Mouse (Mus musculus) common myeloid progenitor, adult 5-6 weeks (primary cell): ENCODE measurements around the gene Cdc27. TPM values are rescaled to one million over a fixed set of nuclear protein-coding genes. Genes with fewer than 3 reads are reported as not detected.
"Not testable (repeated sequence)": the region's sequence is repeated elsewhere in the genome, so short reads cannot be mapped to it uniquely, and the experiment has no call there.

Experiments
- ATAC-seq: replicated peaks from 2 replicates; pipeline ENCODE4 v1.8.0; 2016; ENCODE audit warnings: low read depth, mild to moderate bottlenecking, moderate TSS enrichment, inconsistent platforms; ENCODE audit not compliant: poor library complexity, severe bottlenecking
- total RNA-seq: library from RNA; stranded (forward); fragments of 200-1000, 187-1606 nt; gene quantifications from 2 replicates; pipeline ENCODE4 v1.2.3, GENCODE M21; 2017

The Cdc27 gene
- total RNA-seq, 1 experiment from 2014 or later: 78.4 TPM

DNA sequence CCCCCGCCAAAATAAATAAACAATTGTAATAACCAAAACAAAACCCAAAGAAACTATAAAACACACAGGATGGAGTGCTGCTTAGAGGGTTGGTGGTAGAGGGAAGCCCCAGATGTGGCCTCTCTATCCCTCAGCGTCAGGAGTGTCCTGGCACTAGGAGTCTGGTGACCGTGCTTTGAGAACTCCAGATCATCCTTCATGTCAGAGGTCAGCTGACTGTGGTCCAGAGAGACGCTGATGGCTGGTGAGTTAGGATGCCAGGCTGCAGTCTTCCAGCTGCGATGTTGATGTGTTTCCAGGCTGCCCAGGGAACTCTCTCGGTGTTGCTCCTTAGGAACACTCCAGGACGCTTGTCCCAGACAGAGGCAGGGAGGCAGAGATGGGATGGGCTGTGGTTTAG is 21.7 kb upstream of the Cdc27 start:
- no peak for ATAC-seq

DNA sequence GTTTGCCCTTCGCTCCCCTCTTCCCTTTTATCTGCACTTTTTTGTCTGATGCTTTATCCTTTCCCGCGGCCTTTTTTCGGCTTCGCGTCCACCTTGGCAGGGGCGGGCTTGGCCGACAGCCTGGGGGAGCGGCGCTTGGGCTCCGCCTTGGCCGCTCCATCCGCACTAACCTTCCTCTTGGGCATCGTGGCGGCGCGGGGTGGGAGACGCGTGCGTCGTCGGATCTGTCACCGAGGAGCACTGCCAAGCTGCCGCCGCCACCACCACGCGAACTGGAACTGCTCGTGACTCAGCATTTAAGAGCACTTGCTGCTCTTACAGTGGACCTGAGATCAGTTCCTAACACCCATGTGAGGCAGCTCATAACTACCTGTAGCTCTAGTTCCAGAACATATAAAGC is 21.0 kb upstream of the Cdc27 start:
- peak; percentile 84 for ATAC-seq

GRCm38 (mm10) chr11:104570515-104570914 is 20.1 kb upstream of the Cdc27 start:
- not testable (repeated sequence) for ATAC-seq

DNA sequence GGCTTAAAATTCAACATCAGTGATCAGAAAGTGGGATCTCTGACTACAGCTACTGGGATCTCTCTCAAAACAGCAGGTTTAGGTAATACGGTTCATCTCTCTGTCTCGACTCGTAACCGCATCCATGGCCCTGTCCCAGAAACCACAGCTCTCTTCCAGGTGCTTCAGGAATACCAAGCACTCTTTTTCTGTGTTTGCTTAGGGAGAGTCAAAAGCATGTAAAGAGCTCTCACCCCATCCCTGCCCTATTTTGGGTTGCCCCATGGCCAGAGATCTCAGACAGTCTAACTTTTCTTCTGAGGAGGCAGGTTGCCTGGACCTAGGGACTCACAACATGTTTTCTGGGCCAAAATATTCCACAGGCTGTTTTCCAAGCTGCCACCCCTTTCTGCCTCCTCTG is 17.9 kb upstream of the Cdc27 start:
- no peak for ATAC-seq

DNA sequence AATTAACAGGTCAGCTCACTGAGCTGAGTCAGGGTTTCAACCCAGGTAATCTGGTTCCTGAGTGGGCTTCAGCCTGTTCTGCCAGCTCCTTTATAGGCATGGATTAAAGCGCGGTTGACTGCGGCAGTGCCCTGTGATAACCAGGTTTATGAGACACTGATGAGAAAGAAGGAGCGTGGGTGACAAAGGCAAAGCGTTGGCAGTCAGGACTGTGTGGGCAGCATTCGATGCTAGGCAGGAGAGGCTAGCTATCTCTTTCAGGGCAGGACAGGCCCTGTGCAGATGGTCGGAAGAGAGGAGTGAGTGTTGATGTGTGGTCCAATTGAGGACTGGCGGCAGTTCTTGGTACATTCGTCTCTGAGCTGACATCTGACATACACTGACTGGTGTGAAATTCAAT is 17.3 kb upstream of the Cdc27 start:
- ATAC-seq: no peak

DNA sequence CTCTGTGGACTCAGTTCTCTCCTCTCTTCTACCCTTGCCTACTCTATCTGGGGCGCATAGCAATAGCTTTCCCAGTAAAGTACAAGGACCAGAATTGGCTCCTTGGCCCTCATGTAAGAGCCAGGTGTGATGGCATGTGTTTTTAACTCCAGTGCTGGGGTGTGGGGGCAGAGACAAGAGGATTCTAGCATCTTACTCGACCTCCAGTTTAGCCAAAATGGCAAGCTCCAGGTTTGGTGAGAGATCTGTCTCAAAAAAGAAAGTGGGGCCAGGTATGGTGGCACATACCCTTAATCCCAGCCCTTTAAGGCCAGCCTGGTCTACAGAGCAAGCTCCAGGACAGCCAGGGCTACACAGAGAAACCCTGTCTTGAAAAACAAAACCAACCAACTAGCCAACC is 16.4 kb upstream of the Cdc27 start:
- ATAC-seq: no peak

- ATAC-seq: no peak
Measured at GRCm38 (mm10) chr11:104566097-104566496, 15.7 kb upstream of the Cdc27 start.

DNA sequence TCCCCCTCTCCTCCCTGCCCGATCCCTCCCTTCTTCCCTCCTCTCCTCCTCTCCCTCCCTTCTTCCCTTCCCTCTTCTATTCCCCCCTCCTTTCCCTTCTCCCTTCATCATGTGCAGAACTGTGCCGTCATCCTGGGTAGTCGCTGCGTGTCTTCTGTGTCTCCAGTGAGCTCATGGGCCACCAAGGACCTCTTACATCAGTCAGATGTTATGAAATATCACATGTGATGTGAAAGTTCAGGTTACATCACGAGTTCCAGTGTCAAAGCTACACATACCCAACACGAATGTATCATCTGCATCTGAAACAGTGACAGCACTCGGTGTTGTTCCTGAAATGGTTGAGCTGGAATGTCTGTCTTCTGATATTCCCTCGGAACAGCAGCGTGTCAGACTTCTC is 14.8 kb upstream of the Cdc27 start:
- no peak for ATAC-seq

DNA sequence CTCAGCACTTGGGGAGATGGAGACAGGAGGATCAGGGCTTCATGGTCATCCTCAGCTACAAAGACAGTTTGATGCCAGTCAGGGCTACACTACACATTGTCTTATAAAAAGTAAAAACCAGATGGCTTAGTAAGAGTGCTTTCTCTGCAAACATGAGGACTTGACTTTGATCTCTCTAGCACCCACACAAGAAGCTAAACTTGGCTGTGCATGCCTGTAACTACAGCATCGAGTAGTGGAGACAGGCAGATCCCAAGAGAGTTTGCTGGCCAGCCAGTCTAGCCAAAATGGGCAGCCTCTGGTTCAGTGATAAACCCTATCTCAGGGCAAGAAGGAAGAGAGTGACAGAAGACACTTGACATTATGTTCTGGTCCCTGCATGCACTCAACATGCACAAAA is 13.1 kb upstream of the Cdc27 start:
- no peak for ATAC-seq

- ATAC-seq: no peak
Measured at GRCm38 (mm10) chr11:104560971-104561370, 10.6 kb upstream of the Cdc27 start.

DNA sequence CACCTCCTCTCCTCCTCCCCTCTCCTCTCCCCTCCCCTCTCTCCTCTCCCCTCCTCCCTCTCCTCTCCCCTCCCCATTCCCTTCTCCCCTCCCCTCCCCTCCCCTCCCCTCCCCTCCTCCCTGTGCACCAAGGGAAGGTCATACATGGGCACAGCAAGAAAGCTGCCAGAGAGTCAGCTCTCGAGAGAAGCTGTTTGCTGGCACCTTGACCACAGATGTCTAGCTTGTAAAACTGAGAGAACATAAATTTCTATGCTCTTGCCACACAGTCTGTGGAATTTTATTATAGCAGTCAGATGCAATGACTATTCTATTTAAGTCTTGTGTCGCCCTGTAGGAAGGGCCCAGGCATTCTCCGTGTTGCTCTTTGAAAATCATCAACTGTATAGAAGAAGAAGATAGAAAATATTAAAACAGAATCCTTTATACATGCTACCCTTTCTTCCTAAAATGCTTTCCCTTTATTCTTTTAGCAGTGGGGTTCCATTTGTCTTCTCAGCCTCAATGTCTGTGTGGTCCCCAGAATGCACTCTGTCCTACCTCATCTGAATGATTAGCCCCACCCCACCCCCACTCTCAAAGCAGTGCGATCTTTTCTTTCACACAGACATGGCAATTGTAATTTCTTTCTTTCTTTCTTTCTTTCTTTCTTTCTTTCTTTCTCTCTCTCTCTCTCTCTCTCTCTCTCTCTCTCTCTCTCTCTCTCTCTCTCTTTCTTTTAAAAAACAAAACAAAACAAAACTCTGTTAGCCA is 8.4 kb upstream of the Cdc27 start:
- no peak for ATAC-seq

- ATAC-seq: no peak
Measured at GRCm38 (mm10) chr11:104558065-104558464, 7.6 kb upstream of the Cdc27 start.

- peak; percentile 53 for ATAC-seq
Measured at GRCm38 (mm10) chr11:104549438-104550405, 698 bp downstream of the Cdc27 start.

DNA sequence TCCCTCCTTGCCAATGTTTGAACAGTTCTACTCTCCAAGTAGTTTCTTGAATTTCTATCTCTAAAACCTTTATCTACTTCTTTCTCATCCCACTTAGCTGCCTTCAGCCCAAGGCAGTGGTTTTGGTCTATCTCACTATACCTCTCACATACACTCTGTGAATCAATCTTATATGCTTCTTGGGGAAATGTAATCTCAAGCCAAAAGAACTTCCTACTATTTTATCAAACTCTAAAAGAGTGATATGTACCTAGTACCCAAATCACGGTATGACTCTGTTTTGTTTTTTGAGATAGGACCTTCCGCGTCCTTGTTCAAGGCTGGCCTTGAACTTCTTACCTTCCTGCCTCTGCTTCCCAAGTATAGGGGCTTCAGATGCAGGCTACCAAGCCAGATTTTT is 2.9 kb downstream of the Cdc27 start:
- ATAC-seq: no peak

DNA sequence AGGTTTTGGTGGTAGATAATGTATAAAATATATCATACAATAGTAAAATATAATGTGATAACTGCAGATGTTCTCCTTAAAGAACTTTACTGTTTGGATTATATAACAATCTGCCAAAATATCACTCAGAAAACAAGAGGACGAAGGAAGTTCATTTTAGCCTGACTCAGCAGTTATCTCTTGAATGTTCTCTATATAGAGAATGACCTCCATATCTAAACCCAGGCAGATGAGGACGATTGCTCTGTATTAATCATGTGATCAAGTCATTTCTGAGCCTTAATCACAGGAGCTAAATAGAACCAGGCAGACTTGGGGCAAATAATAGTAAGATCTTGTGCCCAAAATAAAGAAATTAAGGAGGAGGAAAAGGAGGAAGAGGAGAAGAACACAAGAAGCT is 5.9 kb downstream of the Cdc27 start:
- ATAC-seq: 0 out of 2 replicates have a peak, but pooled peaks have one; percentile 23

GRCm38 (mm10) chr11:104543337-104543736 is 7.1 kb downstream of the Cdc27 start:
- ATAC-seq: 0 out of 2 replicates have a peak, but pooled peaks have one; percentile 47

DNA sequence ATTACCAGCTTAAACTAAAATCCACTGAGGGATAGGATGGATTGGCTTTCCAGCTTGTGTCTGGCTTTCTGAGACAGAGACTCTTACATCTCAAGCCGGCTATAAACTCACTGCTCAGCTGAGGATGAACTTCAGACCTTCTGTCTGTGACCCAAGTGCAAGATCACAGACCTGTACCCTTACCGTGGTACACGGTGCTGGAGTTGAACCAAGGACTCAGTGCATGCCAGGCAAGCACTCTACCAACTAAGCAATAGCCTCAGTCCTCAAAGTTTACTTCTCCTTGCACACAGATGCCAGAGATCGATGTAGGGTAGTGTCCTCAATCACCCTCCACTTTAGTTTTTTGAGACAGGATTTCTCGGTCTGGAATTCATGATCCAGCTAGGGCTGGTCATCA is 10.6 kb downstream of the Cdc27 start:
- ATAC-seq: no peak

GRCm38 (mm10) chr11:104537945-104538555 is 12.4 kb downstream of the Cdc27 start:
- ATAC-seq: no peak

GRCm38 (mm10) chr11:104536843-104537242 is 13.6 kb downstream of the Cdc27 start:
- ATAC-seq: peak; percentile 54; the same call in 1 of the 2 replicates

DNA sequence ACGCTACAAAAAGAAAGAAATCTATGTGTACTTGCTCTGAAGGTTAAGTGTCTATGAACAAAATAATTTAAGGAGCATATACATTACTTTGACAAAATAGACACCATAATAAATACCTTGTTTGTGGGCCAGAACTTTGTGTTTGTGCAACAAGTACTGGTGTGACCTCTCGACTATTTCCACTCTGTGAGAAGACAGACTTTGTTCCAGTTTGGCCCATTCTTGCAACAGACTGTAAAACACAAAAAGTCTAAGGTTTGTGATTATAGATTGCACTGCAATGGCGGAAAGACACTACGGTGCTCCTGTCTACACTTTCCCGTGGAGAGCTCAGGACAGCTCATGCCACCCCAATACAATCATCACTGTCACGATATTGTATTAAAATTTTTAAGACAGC is 24.5 kb downstream of the Cdc27 start:
- no peak for ATAC-seq

DNA sequence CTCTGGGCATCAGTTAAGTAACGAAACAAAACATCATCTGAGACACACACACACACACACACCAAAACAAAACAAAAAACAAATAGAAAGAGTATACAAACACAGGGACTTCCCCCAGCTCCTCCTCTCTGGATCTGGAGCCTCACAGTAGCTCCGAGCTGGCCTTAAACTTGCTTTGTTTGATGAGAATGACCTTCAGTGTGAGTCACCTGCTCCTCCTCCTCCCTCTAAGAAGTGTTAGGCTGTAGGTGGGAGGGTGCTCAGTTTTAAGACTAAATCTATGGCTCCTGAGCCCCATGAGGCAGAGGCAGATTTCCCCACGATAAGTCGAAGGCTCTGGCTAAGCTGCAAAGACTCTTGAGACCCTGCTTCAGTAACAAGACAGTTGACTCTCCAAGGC is 38.0 kb downstream of the Cdc27 start:
- no peak for ATAC-seq
